Mouse (Mus musculus): ENCODE results near the gene Lrrc4c. TPM values are rescaled to one million over a fixed set of nuclear protein-coding genes. Genes with fewer than 3 reads are reported as not detected.

The Lrrc4c gene
- polyA plus RNA-seq, 1 experiment, result not detected

DNA sequence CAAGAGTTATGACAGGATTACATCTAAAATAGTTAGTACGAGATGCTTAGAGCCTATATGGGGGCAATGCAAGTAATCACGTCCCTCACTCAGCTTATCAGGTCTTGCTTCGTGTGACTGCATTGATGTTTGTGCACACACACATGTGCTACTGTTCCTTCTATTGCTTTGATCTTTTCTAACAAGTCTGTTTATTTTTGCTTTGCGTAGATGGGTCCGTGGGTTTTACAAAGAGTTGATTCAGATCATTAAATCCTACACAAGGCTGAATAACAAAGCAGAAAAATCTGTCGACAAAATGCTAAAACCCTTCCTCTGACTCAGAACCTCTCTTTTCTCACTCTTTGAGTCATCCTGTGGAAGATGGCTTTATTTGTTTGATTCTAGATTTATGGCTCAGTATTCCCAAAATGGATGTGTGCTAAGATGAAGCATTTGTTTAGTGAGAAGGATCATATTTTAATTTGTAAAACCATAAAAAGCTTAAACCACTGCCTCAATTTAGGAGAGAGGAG, 300.8 kb downstream of the Lrrc4c start:
- no peak for TF ChIP-seq POLR2A (IDR thresholded peaks at IDR 0.05; ENCODE audit: borderline replicate concordance, low read depth, low read length)
- TF ChIP-seq CTCF (IDR thresholded peaks at IDR 0.05; ENCODE audit: low read depth, low read length), result no peak
- Histone ChIP-seq H3K4me1 (ENCODE audit: control insufficient read depth, insufficient read depth, low read length) (no peaks in the 10 kb centered on the region), H3K27ac (ENCODE audit: insufficient read depth, low read depth, low read length) (no peak overlapping the region), H3K4me3 (ENCODE audit: insufficient read depth, low read length) (no peak overlapping the region)

DNA sequence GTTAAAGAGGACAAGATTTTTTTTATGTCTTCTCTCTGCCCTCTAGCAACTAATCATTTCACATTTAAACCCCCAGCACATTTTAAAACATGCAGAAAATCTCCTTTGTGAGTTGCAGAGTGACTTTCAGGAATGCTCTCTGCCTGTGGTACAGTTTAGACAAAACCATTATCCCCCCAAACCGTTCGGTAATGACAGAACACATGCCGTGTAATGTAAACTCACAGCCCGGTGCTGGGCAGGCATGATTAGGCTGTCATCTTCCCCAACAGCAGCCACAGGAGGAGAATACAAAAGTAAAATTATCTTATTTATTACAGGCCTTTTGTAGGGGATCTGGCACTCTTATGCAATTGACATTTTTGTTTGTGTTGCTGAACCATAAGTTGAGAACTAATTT, 349.1 kb downstream of the Lrrc4c start:
- no peaks in the 10 kb centered on the region for H3K4me1 ChIP-seq (ENCODE audit: control insufficient read depth, insufficient read depth, low read length)

DNA sequence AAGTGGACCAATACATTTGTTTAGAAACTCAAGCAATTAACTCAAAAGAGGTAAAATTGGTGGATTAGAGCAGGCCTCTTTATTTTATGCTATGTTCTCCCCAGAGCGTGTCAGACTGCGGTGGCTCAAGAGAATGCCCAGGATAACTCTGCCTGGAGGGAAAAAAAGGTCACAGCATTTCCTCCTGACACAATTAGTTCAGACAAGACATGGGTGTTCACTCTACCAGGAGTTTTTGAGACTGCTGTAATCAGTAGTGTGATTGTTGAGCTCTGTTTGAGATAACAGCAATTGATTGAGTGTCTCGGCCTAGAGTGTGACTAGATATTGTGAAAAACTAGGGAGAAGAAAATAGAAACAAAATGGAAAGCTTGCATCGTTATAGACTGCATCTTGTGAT, 363.8 kb downstream of the Lrrc4c start:
- Histone ChIP-seq H3K4me3 (ENCODE audit: insufficient read depth, low read length) (no peak overlapping the region), H3K27ac (ENCODE audit: insufficient read depth, low read depth, low read length) (no peak overlapping the region), H3K4me1 (ENCODE audit: control insufficient read depth, insufficient read depth, low read length) (no peaks in the 10 kb centered on the region)
- TF ChIP-seq POLR2A (IDR thresholded peaks at IDR 0.05; ENCODE audit: borderline replicate concordance, low read depth, low read length), result no peak
- TF ChIP-seq CTCF (IDR thresholded peaks at IDR 0.05; ENCODE audit: low read depth, low read length), result no peak

More for the DNA sequence above, 349.1 kb downstream of the Lrrc4c start:
- Histone ChIP-seq H3K4me3 (ENCODE audit: insufficient read depth, low read length) (no peak overlapping the region), H3K27ac (ENCODE audit: insufficient read depth, low read depth, low read length) (no peak overlapping the region)
- TF ChIP-seq POLR2A (IDR thresholded peaks at IDR 0.05; ENCODE audit: borderline replicate concordance, low read depth, low read length) (no peak), CTCF (IDR thresholded peaks at IDR 0.05; ENCODE audit: low read depth, low read length) (no peak)

DNA sequence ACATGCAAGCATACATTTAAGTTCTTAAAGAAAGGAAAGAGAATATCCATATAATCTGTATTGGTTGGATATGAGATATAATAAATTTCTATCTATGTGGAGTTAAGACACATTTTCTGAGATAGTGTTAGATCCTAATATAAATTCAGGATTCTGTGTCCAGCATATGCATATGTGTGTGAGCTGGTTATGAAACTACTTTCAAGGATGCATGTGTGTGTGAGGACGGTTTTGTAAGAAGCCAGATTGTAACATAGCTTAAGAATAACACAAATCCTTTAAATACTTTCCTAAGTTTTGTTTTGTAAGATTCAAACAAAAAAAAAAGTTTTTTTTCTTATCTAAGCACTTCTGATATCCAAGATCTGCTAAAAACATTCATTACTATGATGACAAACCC, 367.4 kb downstream of the Lrrc4c start:
- TF ChIP-seq POLR2A (IDR thresholded peaks at IDR 0.05; ENCODE audit: borderline replicate concordance, low read depth, low read length), result no peak
- no peak for TF ChIP-seq CTCF (IDR thresholded peaks at IDR 0.05; ENCODE audit: low read depth, low read length)
- no peak overlapping the region for H3K27ac ChIP-seq (ENCODE audit: insufficient read depth, low read depth, low read length)
- H3K4me1 ChIP-seq (ENCODE audit: control insufficient read depth, insufficient read depth, low read length), result no peaks in the 10 kb centered on the region
- H3K4me3 ChIP-seq (ENCODE audit: insufficient read depth, low read length), result no peak overlapping the region

DNA sequence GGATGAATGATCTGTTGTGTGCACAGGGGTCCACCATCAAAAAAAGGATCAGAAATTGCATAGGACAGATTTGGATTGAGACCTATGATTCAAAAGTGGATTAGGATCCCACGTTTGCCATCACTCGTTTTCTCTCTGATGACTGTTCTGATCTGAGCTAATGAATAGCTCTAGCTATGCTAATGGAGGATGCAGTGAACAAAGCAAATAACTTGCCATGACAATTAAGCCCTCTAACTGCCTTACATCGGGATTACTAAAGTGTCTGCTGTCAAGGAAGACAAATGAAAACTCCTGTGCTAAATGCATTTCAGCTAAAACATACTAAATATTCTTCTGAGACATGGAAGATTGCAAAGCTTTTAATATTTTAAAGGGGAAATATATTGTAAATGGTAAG, 387.0 kb downstream of the Lrrc4c start:
- H3K4me3 ChIP-seq (ENCODE audit: insufficient read depth, low read length), result no peak overlapping the region
- no peak overlapping the region for H3K27ac ChIP-seq (ENCODE audit: insufficient read depth, low read depth, low read length)
- no peak for TF ChIP-seq CTCF (IDR thresholded peaks at IDR 0.05; ENCODE audit: low read depth, low read length)
- H3K4me1 ChIP-seq (ENCODE audit: control insufficient read depth, insufficient read depth, low read length), result no peaks in the 10 kb centered on the region

DNA sequence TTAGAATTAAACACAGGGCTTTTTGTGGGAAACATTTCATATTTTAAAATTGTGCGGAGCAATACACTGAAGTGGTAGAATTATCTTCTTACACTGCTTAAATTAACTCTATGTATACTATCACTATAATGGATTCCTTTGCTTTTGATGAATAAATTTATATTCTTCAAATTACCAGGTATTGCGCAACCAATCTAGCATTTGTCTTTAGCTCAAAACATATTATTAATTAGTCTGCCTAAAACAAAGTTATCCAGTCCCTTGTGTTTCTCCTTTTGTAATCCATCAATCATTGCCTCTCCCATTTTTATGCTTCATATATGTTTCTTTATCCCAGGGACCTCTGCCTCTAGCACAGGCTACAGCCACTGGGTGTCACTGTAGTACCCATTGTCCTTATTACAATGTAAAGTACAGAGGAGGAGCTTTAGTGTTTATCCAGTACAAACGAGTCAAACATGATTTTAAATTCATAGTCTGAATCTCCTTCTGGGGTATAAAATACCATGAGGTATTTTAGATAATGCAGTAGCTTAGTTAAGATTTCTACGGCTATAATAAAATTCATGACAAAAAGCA, 389.9 kb downstream of the Lrrc4c start:
- H3K4me1 ChIP-seq (ENCODE audit: control insufficient read depth, insufficient read depth, low read length), result no peaks in the 10 kb centered on the region
- H3K4me3 ChIP-seq (ENCODE audit: insufficient read depth, low read length), result no peak overlapping the region
- TF ChIP-seq POLR2A (IDR thresholded peaks at IDR 0.05; ENCODE audit: borderline replicate concordance, low read depth, low read length) (no peak), CTCF (IDR thresholded peaks at IDR 0.05; ENCODE audit: low read depth, low read length) (no peak)
- H3K27ac ChIP-seq (ENCODE audit: insufficient read depth, low read depth, low read length), result no peak overlapping the region

DNA sequence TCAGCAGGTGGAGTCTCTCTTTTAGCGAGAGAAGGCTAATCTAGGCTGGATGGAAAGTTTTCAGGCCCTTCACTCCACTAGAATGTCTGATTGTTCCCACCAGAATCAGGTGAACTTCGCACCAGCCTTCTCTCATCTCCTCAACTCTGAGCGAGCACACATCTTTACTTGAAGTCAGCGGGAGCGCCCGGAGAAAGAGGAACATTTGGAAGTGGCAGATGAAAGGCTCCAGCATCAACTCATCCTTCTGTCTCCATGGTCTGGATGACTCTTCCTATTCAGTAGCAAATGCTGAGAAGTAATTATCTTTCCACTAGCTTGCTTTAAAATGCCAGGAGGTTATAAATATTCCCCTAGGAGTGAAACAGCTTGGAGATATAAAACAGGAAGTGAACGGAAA, 396.6 kb downstream of the Lrrc4c start:
- Histone ChIP-seq H3K4me1 (ENCODE audit: control insufficient read depth, insufficient read depth, low read length) (no peaks in the 10 kb centered on the region), H3K27ac (ENCODE audit: insufficient read depth, low read depth, low read length) (no peak overlapping the region), H3K4me3 (ENCODE audit: insufficient read depth, low read length) (no peak overlapping the region)
- TF ChIP-seq POLR2A (IDR thresholded peaks at IDR 0.05; ENCODE audit: borderline replicate concordance, low read depth, low read length) (no peak), CTCF (IDR thresholded peaks at IDR 0.05; ENCODE audit: low read depth, low read length) (no peak)

DNA sequence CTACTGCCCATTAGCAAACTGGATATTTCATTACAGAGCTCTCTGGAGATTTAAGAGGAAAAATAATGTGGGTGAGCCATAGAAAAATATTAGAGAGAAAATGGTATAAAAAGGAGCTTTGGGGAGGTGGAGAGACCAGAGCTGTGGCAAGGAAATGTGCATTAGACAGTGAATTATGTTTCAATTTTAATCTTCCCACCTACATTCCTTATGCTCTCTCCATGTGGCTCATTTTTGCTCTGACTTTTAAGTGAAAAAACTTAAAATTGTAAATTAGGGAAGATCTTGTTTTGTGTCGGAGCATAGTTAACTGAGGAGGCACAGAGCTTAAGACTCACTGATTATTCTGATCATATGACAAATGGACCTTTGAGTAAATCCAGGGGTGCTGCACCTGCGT, 399.4 kb downstream of the Lrrc4c start:
- no peak for TF ChIP-seq POLR2A (IDR thresholded peaks at IDR 0.05; ENCODE audit: borderline replicate concordance, low read depth, low read length)
- no peak for TF ChIP-seq CTCF (IDR thresholded peaks at IDR 0.05; ENCODE audit: low read depth, low read length)

DNA sequence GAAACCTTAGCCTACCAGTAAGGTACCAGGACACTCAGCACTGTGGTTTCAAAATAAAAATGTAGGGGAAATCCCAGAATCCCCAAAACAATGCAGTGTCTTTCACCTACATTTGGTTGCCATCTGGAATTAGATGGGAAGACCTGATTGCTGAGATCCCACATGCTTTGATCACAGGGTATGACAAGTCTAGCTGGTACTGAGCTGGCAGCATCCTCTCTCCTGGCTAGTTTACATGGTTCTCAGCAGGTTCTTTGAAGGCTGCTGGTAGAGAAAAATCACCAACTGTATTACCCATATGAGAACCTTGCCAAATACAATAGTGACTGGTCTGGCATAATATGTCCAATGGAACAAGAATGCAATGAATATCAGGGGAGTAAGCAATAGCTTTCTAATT, 405.4 kb downstream of the Lrrc4c start:
- no peak for TF ChIP-seq CTCF (IDR thresholded peaks at IDR 0.05; ENCODE audit: low read depth, low read length)
- no peak for TF ChIP-seq POLR2A (IDR thresholded peaks at IDR 0.05; ENCODE audit: borderline replicate concordance, low read depth, low read length)
- H3K4me1 ChIP-seq (ENCODE audit: control insufficient read depth, insufficient read depth, low read length), result no peaks in the 10 kb centered on the region
- no peak overlapping the region for H3K27ac ChIP-seq (ENCODE audit: insufficient read depth, low read depth, low read length)
- no peak overlapping the region for H3K4me3 ChIP-seq (ENCODE audit: insufficient read depth, low read length)

More for the DNA sequence above, 399.4 kb downstream of the Lrrc4c start:
- H3K27ac ChIP-seq (ENCODE audit: insufficient read depth, low read depth, low read length), result no peak overlapping the region
- H3K4me1 ChIP-seq (ENCODE audit: control insufficient read depth, insufficient read depth, low read length), result no peaks in the 10 kb centered on the region
- no peak overlapping the region for H3K4me3 ChIP-seq (ENCODE audit: insufficient read depth, low read length)

DNA sequence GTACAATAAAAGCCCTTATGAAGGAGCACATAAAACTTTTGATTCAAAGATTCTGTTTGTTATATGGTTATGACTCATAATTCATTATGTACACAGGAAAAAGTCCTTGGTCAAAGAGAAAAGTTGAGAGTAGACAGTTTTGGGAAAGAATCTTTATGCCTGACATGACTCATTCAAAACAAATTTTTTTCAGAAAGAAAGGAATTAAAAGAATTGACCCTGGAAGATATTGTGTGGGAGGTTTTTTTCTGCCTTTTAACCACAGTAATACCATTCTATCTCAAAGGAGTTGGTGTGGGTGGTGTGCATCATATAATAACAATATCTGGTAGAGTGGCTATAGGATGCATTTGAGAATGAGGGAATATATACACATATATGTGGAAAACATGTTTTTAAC, 418.1 kb downstream of the Lrrc4c start:
- no peak for TF ChIP-seq POLR2A (IDR thresholded peaks at IDR 0.05; ENCODE audit: borderline replicate concordance, low read depth, low read length)
- no peak for TF ChIP-seq CTCF (IDR thresholded peaks at IDR 0.05; ENCODE audit: low read depth, low read length)
- Histone ChIP-seq H3K4me3 (ENCODE audit: insufficient read depth, low read length) (no peak overlapping the region), H3K4me1 (ENCODE audit: control insufficient read depth, insufficient read depth, low read length) (peaks cover 5% of the 10 kb centered on the region), H3K27ac (ENCODE audit: insufficient read depth, low read depth, low read length) (no peak overlapping the region)

DNA sequence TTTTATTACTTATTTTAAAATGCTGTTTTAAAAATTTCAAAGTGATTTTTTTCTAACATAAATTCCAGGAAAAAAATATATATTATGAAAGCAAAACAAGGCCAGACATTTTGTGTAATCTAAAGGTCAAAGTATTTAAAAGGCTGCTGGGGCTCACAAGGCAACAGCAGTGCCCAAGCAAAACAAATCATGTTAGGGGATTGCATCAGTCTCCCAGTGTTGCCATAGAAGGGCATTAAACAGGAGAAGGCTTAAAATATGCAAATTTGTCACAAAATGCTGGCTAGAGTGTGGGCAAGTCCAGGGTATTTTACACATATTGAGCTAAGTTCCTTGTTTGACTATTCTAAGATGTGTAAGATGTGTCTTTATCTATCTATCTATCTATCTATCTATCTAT, 437.1 kb downstream of the Lrrc4c start:
- Histone ChIP-seq H3K4me1 (ENCODE audit: control insufficient read depth, insufficient read depth, low read length) (no peaks in the 10 kb centered on the region), H3K27ac (ENCODE audit: insufficient read depth, low read depth, low read length) (no peak overlapping the region), H3K4me3 (ENCODE audit: insufficient read depth, low read length) (no peak overlapping the region)
- TF ChIP-seq POLR2A (IDR thresholded peaks at IDR 0.05; ENCODE audit: borderline replicate concordance, low read depth, low read length), result no peak
- no peak for TF ChIP-seq CTCF (IDR thresholded peaks at IDR 0.05; ENCODE audit: low read depth, low read length)

Data from bone marrow macrophage, adult 2 months (primary cell).